Mouse (Mus musculus): Measurements from ENCODE around the gene Cebpb.

- TF ChIP-seq TAL1 (IDR thresholded peaks at IDR 0.05; ENCODE audit: low read length) (no peak), GATA1 (IDR thresholded peaks at IDR 0.05; ENCODE audit: low read length) (no peak)
Observed at GRCm38 (mm10) chr2:167691871-167692661, 3.4 kb downstream of the Cebpb start.

Measured in erythroblast, embryonic 14.5 days (primary cell).